Mouse (Mus musculus) thymus, postnatal 10 days (tissue): ENCODE results near the gene Dlst.

Source experiments
- DNase-seq, 2 experiments: peaks; one replicate each; pipeline ENCODE4 v3.0.0; 2021; ENCODE audit warnings: low spot score in 2 of 2

The Dlst gene

DNA sequence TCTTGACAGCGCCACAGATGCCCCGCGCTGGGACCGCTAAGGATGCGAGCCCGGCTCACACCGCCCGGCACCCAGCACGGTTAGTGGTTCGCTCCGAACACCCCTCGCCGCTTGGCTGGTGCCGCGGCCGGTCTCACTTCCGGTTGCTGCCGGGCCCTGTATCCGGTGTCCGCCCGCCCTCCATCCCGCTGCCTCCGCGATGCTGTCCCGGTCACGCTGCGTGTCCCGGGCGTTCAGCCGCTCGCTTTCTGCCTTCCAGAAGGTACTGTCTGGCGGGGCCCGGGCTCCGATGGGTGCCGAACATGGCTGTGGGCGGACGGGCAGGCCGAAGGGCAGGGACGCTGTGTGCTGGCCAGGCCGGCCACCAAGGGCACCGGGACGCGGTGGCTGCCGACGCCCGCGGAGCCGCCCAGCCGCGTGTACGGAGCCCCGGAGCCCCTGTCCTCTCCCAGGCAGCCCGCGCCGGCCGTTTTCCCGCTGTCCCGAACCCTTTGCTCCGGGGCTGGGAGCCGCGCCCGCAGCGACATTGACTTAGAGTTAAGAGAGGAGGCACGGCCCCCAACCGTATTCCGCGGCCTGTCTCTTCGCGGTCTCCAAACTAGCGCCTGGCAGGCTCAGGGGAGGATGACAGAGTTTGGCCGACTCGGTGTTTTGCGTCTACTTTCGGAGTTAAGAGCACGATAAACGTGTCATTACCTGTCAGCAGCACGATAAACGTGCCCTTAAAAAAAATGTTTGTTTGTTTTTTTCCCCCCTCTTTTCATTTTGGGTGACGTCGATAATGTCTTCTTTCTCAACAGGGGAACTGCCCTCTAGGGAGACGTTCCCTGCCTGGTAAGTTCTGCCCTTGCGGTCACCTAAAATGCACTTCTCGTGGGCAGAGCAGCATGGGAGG, at the start of gene Dlst, which contains the start of gene Prox2:
Gene Dlst (plus strand): TSS at position 136 of the 895 bp plus-strand sequence.
Gene Prox2 (minus strand): TSS at position 62 of the 895 bp plus-strand sequence.
- DNase-seq: peak; percentile 74 to 80

DNA sequence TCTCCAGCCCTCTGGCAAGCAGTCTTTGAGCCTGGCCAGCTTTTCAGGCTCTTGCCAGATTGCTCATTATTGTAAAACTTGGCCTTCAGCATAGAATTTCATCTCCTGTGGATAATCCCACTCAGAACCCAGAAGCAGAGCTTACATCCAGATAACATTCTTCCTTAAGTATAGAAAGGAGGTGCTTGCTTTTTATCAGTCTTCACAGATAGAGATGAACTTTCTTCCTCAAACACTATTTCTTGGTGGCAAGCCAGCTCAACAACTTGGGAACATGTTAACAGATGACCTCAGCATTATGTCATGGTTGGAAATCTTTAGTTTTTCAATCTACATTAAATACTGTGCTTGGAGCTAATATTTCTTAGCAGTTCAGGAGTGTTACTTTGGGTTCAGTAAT, 39.6 kb upstream of the Dlst start:
- DNase-seq: no peak

- no peak for DNase-seq
These were observed 33.5 kb upstream of the Dlst start for GRCm38 (mm10) chr12:85077100-85077499.

- DNase-seq: no peak
These were observed 26.4 kb upstream of the Dlst start for GRCm38 (mm10) chr12:85084257-85084656.

GRCm38 (mm10) chr12:85084941-85085340, 25.7 kb upstream of the Dlst start:
- DNase-seq: no peak

DNA sequence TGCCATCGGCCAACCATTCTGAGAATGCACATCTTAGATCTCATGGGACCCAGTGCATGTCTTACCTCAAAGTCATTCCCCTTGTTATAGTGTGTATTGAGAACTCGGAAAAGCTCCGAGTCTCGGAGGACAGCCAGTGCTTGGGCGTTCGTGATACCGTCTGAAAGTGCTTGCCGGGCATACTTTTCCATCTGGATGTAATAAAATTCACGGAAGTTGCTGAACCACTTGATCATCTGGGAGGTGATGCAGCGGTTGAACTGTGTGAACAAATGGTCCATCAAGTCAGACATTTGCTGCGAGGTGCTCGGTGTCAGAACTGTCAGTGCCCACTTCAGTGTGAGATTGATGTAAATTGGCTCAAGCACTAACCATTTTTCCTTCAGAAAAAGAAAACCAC, 22.8 kb upstream of the Dlst start:
- DNase-seq: no peak

DNA sequence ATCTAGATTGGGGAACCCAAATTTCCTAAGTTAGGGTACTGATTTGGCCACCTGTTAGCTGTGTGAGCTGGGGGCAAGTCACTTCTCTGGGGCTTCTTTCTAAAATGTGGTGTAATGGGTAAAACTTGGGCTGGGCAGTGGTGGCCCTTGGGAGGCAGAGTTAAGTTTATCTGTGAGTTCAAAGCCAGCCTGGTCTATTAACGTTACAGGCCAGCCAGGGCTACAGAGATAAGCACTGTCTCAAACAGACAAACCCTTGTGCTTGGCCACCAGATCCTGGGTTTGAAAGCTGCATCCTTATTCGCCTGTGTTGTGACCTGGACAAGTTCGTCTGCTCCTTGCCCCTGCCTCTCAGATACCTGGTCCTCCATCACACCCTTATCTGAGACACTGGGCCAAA, 19.4 kb upstream of the Dlst start:
- DNase-seq: no peak

- DNase-seq: peak; percentile 50 to 87
These were observed 18.4 kb upstream of the Dlst start for GRCm38 (mm10) chr12:85092214-85092613.

GRCm38 (mm10) chr12:85094010-85094409, 16.6 kb upstream of the Dlst start:
- no peak for DNase-seq

GRCm38 (mm10) chr12:85094706-85095105, 15.9 kb upstream of the Dlst start:
- no peak for DNase-seq

GRCm38 (mm10) chr12:85095146-85095545, 15.5 kb upstream of the Dlst start:
- no peak for DNase-seq

DNA sequence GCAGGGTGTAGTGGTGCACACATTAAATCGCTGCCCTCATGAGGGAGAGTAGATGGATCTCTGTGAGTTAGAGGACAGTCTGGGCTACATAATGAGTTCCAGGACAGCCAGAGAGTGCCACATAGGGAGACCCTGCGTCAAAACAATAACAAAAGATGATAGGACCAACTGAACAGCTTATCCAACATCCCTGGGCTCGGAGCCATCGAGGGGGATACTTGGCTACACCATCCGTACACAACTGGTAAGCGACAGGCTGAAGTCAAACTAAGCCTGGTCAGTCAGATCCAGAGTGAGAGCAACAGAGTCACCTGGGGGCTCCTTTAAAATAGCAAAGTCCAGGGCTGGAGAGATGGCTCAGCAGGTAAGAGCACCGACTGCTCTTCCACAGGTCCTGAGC, 14.8 kb upstream of the Dlst start:
- no peak for DNase-seq

DNA sequence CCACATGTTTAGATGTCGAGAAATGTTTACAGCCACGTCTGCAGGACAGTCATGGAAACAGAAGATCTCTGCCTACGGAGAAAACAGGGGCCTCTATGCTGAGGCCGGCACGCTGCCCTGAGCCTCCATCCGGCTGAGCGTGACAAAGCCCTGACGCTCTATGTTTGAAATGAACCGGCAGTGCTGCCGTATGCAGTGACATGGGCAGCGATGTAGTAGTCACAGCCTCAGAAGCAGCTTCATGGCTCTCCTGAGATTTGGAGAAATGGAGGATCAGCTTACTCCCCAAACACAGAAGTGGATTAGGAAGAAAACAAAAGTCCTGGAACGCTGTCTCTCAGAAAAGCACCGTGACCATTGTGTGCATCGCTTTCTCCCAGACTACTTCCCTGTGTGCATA, 9.6 kb upstream of the Dlst start:
- no peak for DNase-seq

GRCm38 (mm10) chr12:85101521-85102106, 9.0 kb upstream of the Dlst start:
- no peak for DNase-seq

- no peak for DNase-seq
These were observed 7.5 kb upstream of the Dlst start for GRCm38 (mm10) chr12:85103096-85103495.

DNA sequence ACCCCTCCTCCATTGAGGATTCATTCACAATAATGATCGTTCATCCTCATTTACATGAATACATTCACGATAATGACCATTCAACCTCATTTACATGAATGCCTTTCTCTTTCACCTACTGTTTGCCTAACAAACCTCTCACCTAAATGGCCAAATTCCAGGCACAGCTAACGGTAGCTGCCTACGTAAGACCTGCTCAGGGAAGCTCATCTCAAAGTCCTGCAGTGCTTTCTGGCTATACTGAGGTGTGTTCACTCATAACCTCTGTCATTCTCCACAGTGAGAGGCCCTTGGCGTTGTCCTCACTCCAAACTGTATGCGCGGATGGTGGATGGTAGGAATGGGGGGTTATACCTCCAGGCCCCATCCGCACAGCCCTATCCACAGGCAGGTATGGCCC, 5.8 kb upstream of the Dlst start:
- no peak for DNase-seq

- DNase-seq: no peak
These were observed 4.3 kb upstream of the Dlst start for GRCm38 (mm10) chr12:85106292-85106691.

DNA sequence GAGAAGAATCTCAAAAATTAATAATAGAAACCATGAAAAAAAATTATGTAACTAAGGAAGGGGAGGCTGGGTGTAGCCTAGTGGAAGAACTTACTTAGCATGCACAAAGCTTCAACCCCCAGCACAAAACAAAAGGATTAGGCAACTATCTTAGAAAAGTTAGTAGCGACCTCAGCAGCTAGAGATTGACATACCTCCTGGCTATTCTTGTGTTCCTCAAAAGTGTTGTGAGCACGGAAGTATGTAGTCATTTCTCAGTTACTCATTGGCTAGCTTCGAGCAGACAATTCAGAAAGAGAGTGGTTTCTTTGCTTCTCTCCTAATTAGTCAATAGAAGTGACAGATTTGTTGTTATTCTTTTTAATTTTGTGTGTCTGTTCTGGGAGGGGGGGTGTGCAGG, 2.0 kb upstream of the Dlst start:
- DNase-seq: no peak

DNA sequence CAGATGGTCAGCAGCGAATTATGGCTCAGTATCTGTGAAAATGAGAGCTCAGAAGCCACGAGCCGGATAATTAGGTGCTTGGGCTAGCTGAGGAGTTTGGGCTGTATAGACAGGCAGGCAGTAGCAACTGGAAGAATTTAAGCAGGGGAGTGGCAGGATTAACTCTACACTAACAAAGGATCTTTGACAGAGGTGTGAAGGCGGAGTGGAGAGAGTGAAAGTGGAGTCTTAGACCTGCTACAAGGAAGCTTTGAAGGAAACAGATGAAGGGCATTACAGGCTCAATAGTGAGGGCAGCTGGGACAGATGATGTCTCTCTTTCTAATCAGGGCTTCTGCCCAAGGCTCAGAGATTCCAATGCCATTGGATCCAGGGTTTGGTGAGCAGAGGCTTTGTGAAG, 1.2 kb upstream of the Dlst start:
- no peak for DNase-seq

- no peak for DNase-seq
These were observed 479 bp upstream of the Dlst start for GRCm38 (mm10) chr12:85110011-85110697.

GRCm38 (mm10) chr12:85112550-85113251, 2.1 kb downstream of the Dlst start:
- DNase-seq: no peak

DNA sequence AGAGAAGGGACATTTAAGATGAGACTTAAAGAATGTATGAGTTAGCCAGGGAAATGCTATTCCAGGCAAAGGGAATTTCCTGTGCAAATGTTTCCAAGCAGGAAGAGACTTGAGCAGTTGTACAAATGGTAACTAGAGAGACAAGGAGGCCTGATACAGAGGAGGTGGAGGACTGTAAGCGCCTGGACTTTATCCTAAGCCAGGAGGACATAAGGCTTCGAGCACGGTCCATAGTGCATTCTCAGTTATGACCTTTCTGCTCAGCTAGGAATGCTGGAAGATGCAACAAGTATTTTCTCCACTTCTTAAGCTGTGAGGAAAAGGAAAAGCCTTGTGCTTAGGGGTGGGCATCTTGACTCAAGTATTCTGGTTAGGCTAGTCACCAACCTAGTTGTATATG, 2.7 kb downstream of the Dlst start:
- no peak for DNase-seq
